Mouse (Mus musculus) testis, adult 2 months (tissue): ENCODE results near the gene Cacna1e. TPM values are rescaled to one million over a fixed set of nuclear protein-coding genes. Genes with fewer than 3 reads are reported as not detected.

Experiments used
- H3K27ac ChIP-seq: fragments of 200-500 bp; 2 replicates; pipeline ENCODE4 v1.5.1; 2012; ENCODE audit warnings: low read depth, low read length; ENCODE audit not compliant: control insufficient read depth, insufficient read depth
- H3K27me3 ChIP-seq: fragments of 200-500 bp; 2 replicates; pipeline ENCODE4 v1.6.1; 2012; ENCODE audit warnings: mild to moderate bottlenecking, low read length, moderate library complexity; ENCODE audit not compliant: control insufficient read depth, insufficient read depth
- H3K36me3 ChIP-seq: fragments of 200-500 bp; 2 replicates; pipeline ENCODE4 v1.6.1; 2012; ENCODE audit warnings: mild to moderate bottlenecking, low read length; ENCODE audit not compliant: control insufficient read depth, insufficient read depth
- H3K4me1 ChIP-seq: fragments of 200-500 bp; 2 replicates; pipeline ENCODE4 v1.6.1; 2012; ENCODE audit warnings: low read length; ENCODE audit not compliant: control insufficient read depth, insufficient read depth
- H3K4me3 ChIP-seq: fragments of 200-500 bp; 2 replicates; pipeline ENCODE4 v1.5.1; 2012; ENCODE audit warnings: low read depth, mild to moderate bottlenecking, low read length, moderate library complexity, mixed read lengths; ENCODE audit not compliant: control insufficient read depth
- CTCF ChIP-seq: fragments of 200-500 bp; IDR thresholded peaks from 2 replicates; pipeline ENCODE4 v1.5.1; 2012; ENCODE audit warnings: low read depth, mild to moderate bottlenecking, inconsistent platforms, low read length, moderate library complexity; ENCODE audit not compliant: control insufficient read depth, insufficient read depth, insufficient replicate concordance
- POLR2A ChIP-seq: fragments of 200-500 bp; IDR thresholded peaks from 2 replicates; pipeline ENCODE4 v1.6.1; 2012; ENCODE audit warnings: low read depth, mild to moderate bottlenecking, inconsistent platforms, low read length, moderate library complexity; ENCODE audit not compliant: control insufficient read depth
- polyA plus RNA-seq: library from polyadenylated mRNA; depleted of rRNA; stranded (reverse); fragments of >200 nt; gene quantifications from 2 replicates; pipeline ENCODE4 v1.2.3, GENCODE M21; 2012

Gene Cacna1e
- polyA plus RNA-seq, 1 experiment = 1.0 TPM

GRCm38 (mm10) chr1:154622666-154623653, 261.3 kb downstream of the Cacna1e start:
- Histone ChIP-seq H3K27me3 (no peaks in the 10 kb centered on the region), H3K27ac (no peak overlapping the region), H3K4me3 (no peak overlapping the region), H3K36me3 (no peaks in the 10 kb centered on the region), H3K4me1 (peaks cover 2% of the 10 kb centered on the region; the same call in 1 of the 2 replicates)
- TF ChIP-seq POLR2A = no peak
- no peak for TF ChIP-seq CTCF

GRCm38 (mm10) chr1:154617743-154618455, 266.4 kb downstream of the Cacna1e start:
- H3K4me1 ChIP-seq = no peaks in the 10 kb centered on the region
- H3K27me3 ChIP-seq = no peaks in the 10 kb centered on the region
- no peak overlapping the region for H3K27ac ChIP-seq
- no peaks in the 10 kb centered on the region for H3K36me3 ChIP-seq
- TF ChIP-seq POLR2A = no peak
- no peak overlapping the region for H3K4me3 ChIP-seq

GRCm38 (mm10) chr1:154615759-154616158, 268.5 kb downstream of the Cacna1e start:
- TF ChIP-seq POLR2A (no peak), CTCF (no peak)
- Histone ChIP-seq H3K4me1 (no peaks in the 10 kb centered on the region), H3K27me3 (no peaks in the 10 kb centered on the region), H3K36me3 (no peaks in the 10 kb centered on the region), H3K4me3 (no peak overlapping the region), H3K27ac (no peak overlapping the region)

GRCm38 (mm10) chr1:154608516-154608915, 275.8 kb downstream of the Cacna1e start:
- Histone ChIP-seq H3K4me3 (no peak overlapping the region), H3K4me1 (no peaks in the 10 kb centered on the region), H3K27ac (no peak overlapping the region), H3K36me3 (no peaks in the 10 kb centered on the region), H3K27me3 (no peaks in the 10 kb centered on the region)
- TF ChIP-seq POLR2A = no peak
- no peak for TF ChIP-seq CTCF

GRCm38 (mm10) chr1:154607406-154607805, 276.9 kb downstream of the Cacna1e start:
- no peak overlapping the region for H3K27ac ChIP-seq
- TF ChIP-seq POLR2A (no peak), CTCF (no peak)

GRCm38 (mm10) chr1:154605601-154606000, 278.7 kb downstream of the Cacna1e start:
- Histone ChIP-seq H3K27me3 (no peaks in the 10 kb centered on the region), H3K27ac (no peak overlapping the region), H3K4me3 (no peak overlapping the region), H3K36me3 (no peaks in the 10 kb centered on the region), H3K4me1 (no peaks in the 10 kb centered on the region)
- no peak for TF ChIP-seq POLR2A
- no peak for TF ChIP-seq CTCF

More at GRCm38 (mm10) chr1:154607406-154607805, 276.9 kb downstream of the Cacna1e start:
- Histone ChIP-seq H3K36me3 (no peaks in the 10 kb centered on the region), H3K4me1 (no peaks in the 10 kb centered on the region), H3K4me3 (no peak overlapping the region), H3K27me3 (no peaks in the 10 kb centered on the region)

GRCm38 (mm10) chr1:154603781-154604180, 280.5 kb downstream of the Cacna1e start:
- no peak for TF ChIP-seq CTCF
- TF ChIP-seq POLR2A = no peak
- Histone ChIP-seq H3K36me3 (no peaks in the 10 kb centered on the region), H3K27me3 (no peaks in the 10 kb centered on the region), H3K4me1 (no peaks in the 10 kb centered on the region), H3K27ac (no peak overlapping the region), H3K4me3 (no peak overlapping the region)
